Mouse (Mus musculus): ENCODE measurements around the gene Clock. TPM values are rescaled to one million over a fixed set of nuclear protein-coding genes. Genes with fewer than 3 reads are reported as not detected.

Clock gene
- 5.2 and 11.1 TPM in 2 replicates for polyA plus RNA-seq (2012; rRNA removed)

DNA sequence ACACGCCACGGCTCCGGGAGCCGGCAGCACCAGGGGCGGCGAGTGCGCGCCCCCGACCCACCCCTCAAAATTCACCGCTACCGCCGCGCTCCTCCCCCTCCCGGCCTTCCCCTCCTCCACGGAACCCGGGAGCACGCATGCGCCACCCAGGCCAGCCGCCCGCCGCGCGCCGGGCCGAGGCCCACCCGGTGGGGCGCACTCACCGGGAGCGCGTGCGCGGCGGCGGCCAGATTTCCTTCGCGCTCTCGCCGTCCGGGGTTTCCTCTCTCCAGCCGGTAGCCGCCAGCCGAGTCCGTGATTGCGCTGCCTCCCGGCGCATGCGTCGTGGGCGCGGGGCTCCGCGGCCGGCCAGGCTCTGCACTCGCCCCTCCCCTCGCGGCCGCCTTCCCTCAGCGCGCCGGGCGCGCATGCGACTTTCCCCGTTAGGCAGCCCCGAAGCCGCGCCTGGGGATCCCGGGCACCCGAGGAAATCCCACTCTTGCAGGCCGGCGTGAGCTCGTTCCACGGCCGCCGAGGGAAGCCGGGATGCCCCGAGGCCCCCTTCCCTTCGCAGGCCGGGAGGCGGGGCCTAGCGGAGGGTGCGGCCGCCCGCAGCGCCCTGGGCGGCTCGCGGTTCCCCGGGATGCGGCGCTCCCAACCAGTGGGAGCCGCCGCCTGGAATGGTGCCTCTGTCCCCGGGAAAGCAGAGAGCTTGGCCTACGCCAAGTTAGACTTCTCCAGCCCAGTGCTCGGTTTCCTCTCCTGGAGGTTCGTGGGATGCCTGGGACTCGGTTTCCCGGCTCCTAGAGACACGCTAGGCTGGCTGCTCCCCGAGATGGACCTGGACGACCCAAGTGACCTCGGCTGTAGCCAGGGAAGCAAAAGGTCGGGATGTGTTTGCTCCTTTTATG, at the start of gene Clock:
TSS of gene Clock (minus strand) at position 341 of the 890 bp plus-strand sequence.

DNA sequence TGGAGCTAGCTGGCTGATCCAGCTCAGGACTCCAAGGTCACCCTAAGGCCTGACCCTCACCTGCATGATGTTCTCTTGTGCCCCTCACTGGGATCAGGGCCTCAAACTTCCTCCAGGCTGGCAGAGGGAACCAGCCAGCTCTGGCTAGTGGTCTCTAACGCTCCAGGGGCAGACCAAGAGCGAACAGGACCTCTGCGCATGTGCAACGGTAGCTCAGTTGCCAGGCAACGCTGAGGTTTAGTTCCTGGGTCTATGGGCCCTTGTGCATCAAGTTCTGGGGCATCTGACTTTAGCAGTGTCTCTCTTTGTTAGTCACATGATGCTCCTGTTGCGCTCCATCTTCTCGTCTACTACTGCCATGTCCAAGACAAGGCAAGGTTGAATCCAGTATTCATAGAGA, 26.4 kb upstream of the Clock start, which contains the start of gene Pdcl2:
TSS of gene Pdcl2 (minus strand) at position 204 of the 400 bp plus-strand sequence.

DNA sequence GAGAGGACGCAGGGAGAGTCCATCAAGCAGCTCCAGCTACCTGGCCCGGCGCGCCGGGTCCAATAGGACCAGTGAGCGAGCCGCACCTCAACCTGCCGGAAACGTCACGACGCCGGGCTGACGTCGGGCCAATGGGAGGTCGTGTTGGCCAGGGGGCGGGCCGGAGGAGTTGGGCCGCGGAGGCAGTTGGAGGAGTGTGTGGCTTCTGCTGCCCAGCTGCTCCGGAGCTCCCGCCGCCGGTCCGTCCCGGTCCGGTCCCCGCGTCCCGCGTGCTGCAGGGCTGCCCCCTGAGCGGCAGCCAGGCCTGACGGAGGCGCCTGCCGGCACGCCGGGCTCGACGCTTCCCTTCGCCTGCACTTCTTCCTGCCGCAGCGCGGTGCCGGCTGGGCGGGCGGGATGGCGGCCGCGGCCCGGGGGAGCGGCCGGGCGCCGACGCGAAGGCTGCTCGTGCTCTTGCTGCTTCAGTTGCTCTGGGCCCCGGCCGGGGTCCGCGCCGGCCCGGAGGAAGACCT, 120.8 kb downstream of the Clock start, which contains the start of gene Tmem165:
TSS of gene Tmem165 (plus strand) at position 131 of the 512 bp plus-strand sequence.

Other genes starting within 250 kb of the Clock start
- gene Srd5a3, start 164.5 kb downstream of the Clock start, polyA plus RNA-seq (2012; rRNA removed) = 16.6 and 33.5 TPM in 2 replicates
- 107 and 130 TPM in 2 replicates for gene Tmem165, start 120.9 kb downstream of the Clock start, polyA plus RNA-seq (2012; rRNA removed)
- not detected in 2 replicates for gene Pdcl2, start 26.4 kb upstream of the Clock start, polyA plus RNA-seq (2012; rRNA removed)
- 0.06 and 0.12 TPM in 2 replicates for gene Nmu, start 59.0 kb upstream of the Clock start, polyA plus RNA-seq (2012; rRNA removed)
- 0.16 and 1.6 TPM in 2 replicates for gene Gm7271, start 179.2 kb upstream of the Clock start, polyA plus RNA-seq (2012; rRNA removed)
- 78.6 and 86.8 TPM in 2 replicates for gene Exoc1, start 224.5 kb upstream of the Clock start, polyA plus RNA-seq (2012; rRNA removed)

Data from central nervous system, embryonic 11.5 days (tissue).